Mouse (Mus musculus) heart, embryonic 16.5 days (tissue): Measurements from ENCODE around the gene Myf5. TPM values are rescaled to one million over a fixed set of nuclear protein-coding genes. Genes with fewer than 3 reads are reported as not detected.

Experiments
- ATAC-seq: fragments of 200-750 bp; cut with Nextera tagmentation; replicated peaks from 2 replicates; pipeline ENCODE4 v1.8.0; 2017; ENCODE audit warnings: moderate number of reproducible peaks; ENCODE audit not compliant: insufficient read depth, low FRiP score; ENCODE audit errors: extremely low read depth
- H3K27ac ChIP-seq: fragments of 300-500 bp; sonication (generic); 2 replicates; pipeline ENCODE4 v1.5.1; 2014; ENCODE audit warnings: mild to moderate bottlenecking, low read length, control low read depth, moderate library complexity
- H3K27me3 ChIP-seq: fragments of 300-500 bp; sonication (generic); 2 replicates; pipeline ENCODE4 v1.6.1; 2014; ENCODE audit warnings: low read length, mixed read lengths; ENCODE audit not compliant: control insufficient read depth, insufficient read depth
- H3K36me3 ChIP-seq: fragments of 300-500 bp; sonication (generic); 2 replicates; pipeline ENCODE4 v1.6.1; 2014; ENCODE audit not compliant: control insufficient read depth, insufficient read depth
- H3K4me1 ChIP-seq: fragments of 300-500 bp; sonication (generic); 2 replicates; pipeline ENCODE4 v1.6.1; 2014; ENCODE audit warnings: low read length, mixed read lengths; ENCODE audit not compliant: control insufficient read depth, insufficient read depth
- H3K4me2 ChIP-seq: fragments of 300-500 bp; sonication (generic); 2 replicates; pipeline ENCODE4 v1.6.1; 2014; ENCODE audit warnings: low read depth, mild to moderate bottlenecking, control low read depth, low read length
- H3K4me3 ChIP-seq: fragments of 300-500 bp; sonication (generic); 2 replicates; pipeline ENCODE4 v1.5.1; 2014; ENCODE audit warnings: mild to moderate bottlenecking, control low read depth, low read length
- H3K9ac ChIP-seq: fragments of 300-500 bp; sonication (generic); 2 replicates; pipeline ENCODE4 v1.6.1; 2014; ENCODE audit warnings: low read length, control low read depth
- H3K9me3 ChIP-seq: fragments of 300-500 bp; sonication (generic); replicated peaks from 2 replicates; pipeline ENCODE4 v1.6.1; 2016; ENCODE audit warnings: low read length; ENCODE audit not compliant: control insufficient read depth
- WGBS: fragments of 180-500 bp; shearing (Covaris S2); extraction: QIAGEN DNeasy Blood & Tissue Kit; methylation state at CpG from one replicate; pipeline ENCODE4 v1.1.7; 2014; 5-methylcytosine and 5-hydroxymethylcytosine counted together
- polyA plus RNA-seq: library from polyadenylated mRNA; unstranded; fragments of >200 nt; fragmentation: Nextera tagmentation; extraction: Ambion mirVana; gene quantifications from 2 replicates; pipeline ENCODE4 v1.2.1, GENCODE M21; 2015

Gene Myf5
- polyA plus RNA-seq: 0.09 and 0.17 TPM in 2 replicates

GRCm38 (mm10) chr10:107485870-107486269 lies at the start of gene Myf5:
Gene Myf5, minus strand, starts transcription at chr10:107486134.
- no peaks in the 10 kb centered on the region for H3K9me3 ChIP-seq
- H3K27me3 ChIP-seq: no peaks in the 10 kb centered on the region
- no peak within 1 kb of the TSS for H3K9ac ChIP-seq
- H3K4me3 ChIP-seq: no peak within 1 kb of the TSS
- ATAC-seq: no peak
- H3K36me3 ChIP-seq: no peaks in the 10 kb centered on the region
- WGBS: 67% methylated on average over 8 of the region's 8 CpGs
- H3K27ac ChIP-seq: no peak within 1 kb of the TSS
- H3K4me2 ChIP-seq: no peak within 1 kb of the TSS
- no peaks in the 10 kb centered on the region for H3K4me1 ChIP-seq

GRCm38 (mm10) chr10:107528758-107529157 lies 42.8 kb upstream of the Myf5 start:
- ATAC-seq: no peak
- no peaks in the 10 kb centered on the region for H3K9me3 ChIP-seq
- no peak overlapping the region for H3K9ac ChIP-seq
- no peak overlapping the region for H3K4me3 ChIP-seq
- WGBS: 88% methylated on average over 1 of the region's 1 CpGs
- H3K4me1 ChIP-seq: no peaks in the 10 kb centered on the region
- no peak overlapping the region for H3K4me2 ChIP-seq
- no peaks in the 10 kb centered on the region for H3K36me3 ChIP-seq
- H3K27me3 ChIP-seq: no peaks in the 10 kb centered on the region
- H3K27ac ChIP-seq: no peak overlapping the region

- Histone ChIP-seq H3K36me3 (no peaks in the 10 kb centered on the region), H3K9me3 (no peaks in the 10 kb centered on the region), H3K4me3 (no peak overlapping the region), H3K9ac (no peak overlapping the region), H3K4me2 (no peak overlapping the region), H3K4me1 (no peaks in the 10 kb centered on the region), H3K27me3 (no peaks in the 10 kb centered on the region), H3K27ac (no peak overlapping the region)
- WGBS: 61% methylated on average over 5 of the region's 5 CpGs
- no peak for ATAC-seq
Measured at GRCm38 (mm10) chr10:107519216-107519615, 33.3 kb upstream of the Myf5 start.

GRCm38 (mm10) chr10:107516641-107517040 lies 30.7 kb upstream of the Myf5 start:
- Histone ChIP-seq H3K27me3 (no peaks in the 10 kb centered on the region), H3K9me3 (no peaks in the 10 kb centered on the region), H3K4me3 (no peak overlapping the region), H3K9ac (no peak overlapping the region), H3K36me3 (no peaks in the 10 kb centered on the region), H3K4me1 (no peaks in the 10 kb centered on the region), H3K27ac (no peak overlapping the region), H3K4me2 (no peak overlapping the region)
- 59% methylated on average over 7 of the region's 7 CpGs for WGBS
- no peak for ATAC-seq

- Histone ChIP-seq H3K9me3 (no peaks in the 10 kb centered on the region), H3K4me2 (no peak overlapping the region), H3K9ac (no peak overlapping the region), H3K36me3 (no peaks in the 10 kb centered on the region), H3K27me3 (no peaks in the 10 kb centered on the region), H3K4me1 (no peaks in the 10 kb centered on the region), H3K4me3 (no peak overlapping the region), H3K27ac (no peak overlapping the region)
- 87% methylated on average over 7 of the region's 7 CpGs for WGBS
- ATAC-seq: no peak
Measured at GRCm38 (mm10) chr10:107514735-107515134, 28.8 kb upstream of the Myf5 start.

GRCm38 (mm10) chr10:107506397-107506796 lies 20.5 kb upstream of the Myf5 start:
- ATAC-seq: no peak
- H3K4me3 ChIP-seq: no peak overlapping the region
- no peak overlapping the region for H3K27ac ChIP-seq
- H3K9me3 ChIP-seq: no peaks in the 10 kb centered on the region
- WGBS: 64% methylated on average over 2 of the region's 2 CpGs
- no peaks in the 10 kb centered on the region for H3K36me3 ChIP-seq
- no peak overlapping the region for H3K9ac ChIP-seq
- no peak overlapping the region for H3K4me2 ChIP-seq
- H3K4me1 ChIP-seq: no peaks in the 10 kb centered on the region
- H3K27me3 ChIP-seq: no peaks in the 10 kb centered on the region

GRCm38 (mm10) chr10:107503430-107503829 lies 17.5 kb upstream of the Myf5 start:
- Histone ChIP-seq H3K4me1 (peaks cover 10% of the 10 kb centered on the region; the same call in 1 of the 2 replicates), H3K27ac (no peak overlapping the region), H3K4me3 (no peak overlapping the region), H3K36me3 (no peaks in the 10 kb centered on the region), H3K9ac (no peak overlapping the region), H3K27me3 (no peaks in the 10 kb centered on the region), H3K9me3 (no peaks in the 10 kb centered on the region), H3K4me2 (no peak overlapping the region)
- ATAC-seq: no peak
- 66% methylated on average over 4 of the region's 4 CpGs for WGBS

- H3K9me3 ChIP-seq: no peaks in the 10 kb centered on the region
- peaks cover 10% of the 10 kb centered on the region; the same call in 1 of the 2 replicates for H3K4me1 ChIP-seq
- no peaks in the 10 kb centered on the region for H3K27me3 ChIP-seq
- no peak overlapping the region for H3K27ac ChIP-seq
- no peak for ATAC-seq
- H3K4me2 ChIP-seq: no peak overlapping the region
- WGBS: 81% methylated on average over 7 of the region's 7 CpGs
- H3K4me3 ChIP-seq: no peak overlapping the region
- H3K9ac ChIP-seq: no peak overlapping the region
- no peaks in the 10 kb centered on the region for H3K36me3 ChIP-seq
Measured at GRCm38 (mm10) chr10:107502193-107502592, 16.3 kb upstream of the Myf5 start.

GRCm38 (mm10) chr10:107499656-107500055 lies 13.7 kb upstream of the Myf5 start:
- 39% methylated on average over 7 of the region's 7 CpGs for WGBS
- Histone ChIP-seq H3K4me2 (peak overlapping the region; percentile 30), H3K27me3 (no peaks in the 10 kb centered on the region), H3K27ac (peak overlapping the region; percentile 66), H3K4me3 (no peak overlapping the region), H3K36me3 (no peaks in the 10 kb centered on the region), H3K9ac (no peak overlapping the region), H3K4me1 (peaks cover 10% of the 10 kb centered on the region; the same call in 1 of the 2 replicates), H3K9me3 (no peaks in the 10 kb centered on the region)
- peak; percentile 89 for ATAC-seq
